19 mouse cellular contexts compared by ENCODE assay signal in the genomic region with DNA sequence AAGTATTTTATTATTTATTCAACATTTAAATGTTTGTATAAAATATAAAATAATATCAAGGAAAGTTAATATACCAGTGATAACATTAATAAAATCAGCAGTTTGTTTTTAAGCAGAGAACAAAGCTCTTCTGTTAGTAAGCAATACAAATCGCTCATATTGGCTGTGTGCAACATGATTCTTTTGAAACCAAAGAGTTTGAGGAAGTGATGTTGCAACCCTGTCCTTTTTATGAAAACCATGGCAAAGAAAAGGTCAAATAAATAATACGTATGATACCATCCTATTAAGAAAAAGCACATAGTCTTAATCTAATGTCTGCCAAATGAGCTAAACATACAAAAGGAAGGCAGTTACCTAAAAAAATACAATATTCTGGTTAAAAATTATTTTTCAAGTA.
"Had no signal": no experiment of that assay in that cellular context is flagged by ENCODE, and none has a peak within 500 bp of the region (broad histone marks: within the 10 kb centered on the region; RNA-seq: fewer than 3 reads in every experiment).

No protein-coding gene starts in this region.

- H3K27me3 ChIP-seq: midbrain, embryonic 12.5 days; neural tube, embryonic 13.5 days; neural tube, embryonic 15.5 days had no signal

- ATAC-seq: midbrain, embryonic 16.5 days had no signal

- H3K4me3 ChIP-seq: midbrain, embryonic 10.5 days; midbrain, embryonic 12.5 days; myocyte; neural tube, embryonic 13.5 days; neural tube, embryonic 15.5 days had no signal

- DNase-seq: lung, adult 18-20 months; lung, embryonic 14.5 days; lung, postnatal 10 days; lung, postnatal 4 days; midbrain, embryonic 14.5 days; retina, postnatal 1 day; right cerebral cortex, adult 18-20 months; right cerebral cortex, postnatal 25 days; right cerebral cortex, postnatal 4 days; spleen, adult 18-20 months; thymus, adult 18-20 months; thymus, postnatal 14 days; thymus, postnatal 36 days had no signal

- H3K4me2 ChIP-seq: lung, embryonic 14.5 days; midbrain, embryonic 12.5 days; neural tube, embryonic 13.5 days; neural tube, embryonic 15.5 days had no signal

- H3K9ac ChIP-seq: lung, embryonic 14.5 days; midbrain, embryonic 12.5 days; neural tube, embryonic 13.5 days; neural tube, embryonic 15.5 days had no signal

- H3K4me1 ChIP-seq: midbrain, embryonic 10.5 days; midbrain, embryonic 12.5 days; neural tube, embryonic 13.5 days; neural tube, embryonic 15.5 days had no signal

- H3K27ac ChIP-seq: midbrain, embryonic 10.5 days; midbrain, embryonic 12.5 days; neural tube, embryonic 13.5 days; neural tube, embryonic 15.5 days had no signal

- H3K9me3 ChIP-seq: midbrain, embryonic 10.5 days; midbrain, embryonic 12.5 days; neural tube, embryonic 13.5 days; neural tube, embryonic 15.5 days had no signal

- H3K36me3 ChIP-seq: midbrain, embryonic 10.5 days; midbrain, embryonic 12.5 days; neural tube, embryonic 13.5 days; neural tube, embryonic 15.5 days had no signal
